Mouse (Mus musculus): Measurements from ENCODE around the gene Bfsp1. TPM values are rescaled to one million over a fixed set of nuclear protein-coding genes. Genes with fewer than 3 reads are reported as not detected.
A peak's percentile ranks its signal among the peaks of the same experiment; 100 is the strongest.

The Bfsp1 gene
- total and polyA plus RNA-seq, 3 experiments: 0.05 TPM; not detected in 2

DNA sequence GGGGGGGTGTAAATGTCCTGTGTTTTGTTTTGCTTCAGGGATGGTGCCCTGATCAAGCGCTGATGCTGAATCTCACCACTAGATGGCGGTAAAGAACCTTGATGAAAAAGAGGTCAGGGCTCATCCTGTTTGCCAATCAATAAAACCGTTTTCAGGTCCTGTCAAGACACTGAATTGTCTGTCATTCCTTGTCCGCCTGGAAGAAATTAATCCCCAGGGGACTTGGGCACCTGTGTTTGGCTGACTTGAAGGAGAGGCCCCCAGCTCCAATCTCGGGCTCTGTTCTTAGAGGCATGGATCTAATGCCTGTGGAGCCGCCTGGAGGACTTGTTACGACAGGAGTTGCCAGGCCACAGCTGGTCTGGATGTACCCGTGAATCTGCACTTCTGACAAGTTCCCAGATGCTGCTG, 25.7 kb downstream of the Bfsp1 start:
- Histone ChIP-seq H3K27me3 (ENCODE audit: insufficient read depth, low read length) (peaks cover 4% of the 10 kb centered on the region; the same call in 1 of the 2 replicates), H3K4me1 (ENCODE audit: insufficient read depth, low read depth, low read length) (peaks cover 4% of the 10 kb centered on the region; the same call in 1 of the 2 replicates), H3K9me3 (replicated peaks) (no peaks in the 10 kb centered on the region), H3K36me3 (replicated peaks) (no peaks in the 10 kb centered on the region), H3K4me3 (ENCODE audit: low read depth, low read length) (no peak overlapping the region)
- DNase-seq (ENCODE audit: low spot score) (peak; percentile 37), ATAC-seq (ENCODE audit: extremely low read depth, insufficient number of reproducible peaks, low FRiP score, poor library complexity, severe bottlenecking) (no peak)
- TF ChIP-seq GATA2 (IDR thresholded peaks at IDR 0.05; ENCODE audit: borderline replicate concordance, low read depth, low read length) (no peak), POLR2AphosphoS5 (IDR thresholded peaks at IDR 0.05; ENCODE audit: insufficient replicate concordance, low read depth, low read length) (no peak), CTCF (IDR thresholded peaks at IDR 0.05; ENCODE audit: low read depth, low read length) (peak; percentile 73), GATA1 (IDR thresholded peaks at IDR 0.05; ENCODE audit: borderline replicate concordance, low read length) (no peak), TAL1 (conservative IDR thresholded peaks at IDR 0.05; ENCODE audit: low read depth, low read length) (no peak)

DNA sequence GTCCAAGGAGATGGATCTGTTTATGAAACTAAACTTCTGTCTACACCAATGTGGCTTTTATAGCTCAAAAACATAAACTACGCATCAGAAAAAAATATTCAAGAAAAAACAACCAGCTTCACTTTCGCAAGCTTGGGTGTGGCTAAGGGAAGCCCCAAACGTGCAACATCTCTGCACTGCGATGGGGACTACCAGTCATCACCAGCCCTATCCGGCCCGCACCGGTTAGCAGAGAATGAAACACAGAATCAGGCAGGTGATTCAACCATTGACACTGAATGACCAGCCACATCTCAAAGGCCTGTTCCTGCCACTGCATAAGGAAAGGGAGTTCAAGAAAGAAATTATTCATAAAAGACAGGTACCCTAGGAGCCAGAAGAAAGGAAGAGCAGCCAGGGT, 27.2 kb downstream of the Bfsp1 start:
- Histone ChIP-seq H3K36me3 (replicated peaks) (no peaks in the 10 kb centered on the region), H3K9me3 (replicated peaks) (no peaks in the 10 kb centered on the region), H3K4me1 (ENCODE audit: insufficient read depth, low read depth, low read length) (peaks cover 4% of the 10 kb centered on the region; the same call in 1 of the 2 replicates), H3K27me3 (ENCODE audit: insufficient read depth, low read length) (no peaks in the 10 kb centered on the region), H3K4me3 (ENCODE audit: low read depth, low read length) (no peak overlapping the region)
- DNase-seq (ENCODE audit: low spot score) (no peak), ATAC-seq (ENCODE audit: extremely low read depth, insufficient number of reproducible peaks, low FRiP score, poor library complexity, severe bottlenecking) (no peak)
- TF ChIP-seq TAL1 (conservative IDR thresholded peaks at IDR 0.05; ENCODE audit: low read depth, low read length): no peak
- no peak for TF ChIP-seq GATA2 (IDR thresholded peaks at IDR 0.05; ENCODE audit: borderline replicate concordance, low read depth, low read length)
- no peak for TF ChIP-seq POLR2AphosphoS5 (IDR thresholded peaks at IDR 0.05; ENCODE audit: insufficient replicate concordance, low read depth, low read length)
- TF ChIP-seq CTCF (IDR thresholded peaks at IDR 0.05; ENCODE audit: low read depth, low read length): no peak
- no peak for TF ChIP-seq GATA1 (IDR thresholded peaks at IDR 0.05; ENCODE audit: borderline replicate concordance, low read length)

DNA sequence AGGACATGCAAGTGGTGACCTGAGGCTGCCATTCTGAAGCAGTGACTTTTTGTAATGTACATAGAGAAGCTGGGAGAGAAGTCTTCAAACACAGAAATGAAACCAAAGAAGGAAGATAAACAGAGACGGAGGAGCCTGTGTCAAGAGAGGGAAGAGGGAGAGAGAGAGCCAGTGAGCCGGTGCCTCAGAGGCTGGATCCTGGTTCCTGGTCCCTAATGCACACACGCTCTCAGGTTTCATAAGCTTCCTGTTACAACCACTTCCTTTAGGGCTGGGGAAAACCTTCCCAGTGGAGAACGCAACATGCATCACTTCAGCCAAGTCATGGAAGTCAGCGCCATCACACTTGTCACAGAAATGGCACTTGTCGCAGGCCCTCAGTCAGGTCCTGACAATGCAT, 28.9 kb downstream of the Bfsp1 start:
- no peak for TF ChIP-seq GATA1 (IDR thresholded peaks at IDR 0.05; ENCODE audit: borderline replicate concordance, low read length)
- no peak for TF ChIP-seq TAL1 (conservative IDR thresholded peaks at IDR 0.05; ENCODE audit: low read depth, low read length)
- TF ChIP-seq POLR2AphosphoS5 (IDR thresholded peaks at IDR 0.05; ENCODE audit: insufficient replicate concordance, low read depth, low read length): no peak
- TF ChIP-seq GATA2 (IDR thresholded peaks at IDR 0.05; ENCODE audit: borderline replicate concordance, low read depth, low read length): no peak
- no peak for TF ChIP-seq CTCF (IDR thresholded peaks at IDR 0.05; ENCODE audit: low read depth, low read length)
- no peaks in the 10 kb centered on the region for H3K9me3 ChIP-seq (replicated peaks)
- peaks cover 4% of the 10 kb centered on the region; the same call in 1 of the 2 replicates for H3K4me1 ChIP-seq (ENCODE audit: insufficient read depth, low read depth, low read length)
- DNase-seq (ENCODE audit: low spot score): no peak
- ATAC-seq (ENCODE audit: extremely low read depth, insufficient number of reproducible peaks, low FRiP score, poor library complexity, severe bottlenecking): no peak
- H3K27me3 ChIP-seq (ENCODE audit: insufficient read depth, low read length): no peaks in the 10 kb centered on the region
- no peaks in the 10 kb centered on the region for H3K36me3 ChIP-seq (replicated peaks)
- no peak overlapping the region for H3K4me3 ChIP-seq (ENCODE audit: low read depth, low read length)

DNA sequence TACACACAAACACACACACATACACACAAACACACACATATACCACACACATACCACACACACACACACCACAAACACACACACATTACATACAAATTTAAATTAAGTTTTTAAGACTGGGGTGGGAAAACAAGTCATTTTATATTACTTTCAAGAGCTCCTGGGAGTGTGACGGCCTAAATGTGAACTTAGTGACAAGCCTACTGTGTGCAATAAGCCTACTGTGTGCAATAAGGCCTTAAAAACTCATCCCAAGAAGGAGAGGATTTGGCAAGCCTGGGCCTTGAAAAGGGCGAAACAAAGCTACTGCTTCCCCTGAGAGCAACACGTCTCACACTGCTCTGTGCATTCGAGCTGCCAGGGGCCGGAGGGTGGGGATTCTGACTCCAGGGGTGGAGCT, 30.3 kb downstream of the Bfsp1 start:
- Histone ChIP-seq H3K4me1 (ENCODE audit: insufficient read depth, low read depth, low read length) (no peaks in the 10 kb centered on the region; the same call in 1 of the 2 replicates), H3K9me3 (replicated peaks) (no peaks in the 10 kb centered on the region), H3K27me3 (ENCODE audit: insufficient read depth, low read length) (no peaks in the 10 kb centered on the region), H3K4me3 (ENCODE audit: low read depth, low read length) (no peak overlapping the region), H3K36me3 (replicated peaks) (no peaks in the 10 kb centered on the region)
- TF ChIP-seq POLR2AphosphoS5 (IDR thresholded peaks at IDR 0.05; ENCODE audit: insufficient replicate concordance, low read depth, low read length) (no peak), GATA1 (IDR thresholded peaks at IDR 0.05; ENCODE audit: borderline replicate concordance, low read length) (no peak), TAL1 (conservative IDR thresholded peaks at IDR 0.05; ENCODE audit: low read depth, low read length) (no peak), GATA2 (IDR thresholded peaks at IDR 0.05; ENCODE audit: borderline replicate concordance, low read depth, low read length) (no peak), CTCF (IDR thresholded peaks at IDR 0.05; ENCODE audit: low read depth, low read length) (no peak)
- DNase-seq (ENCODE audit: low spot score) (no peak), ATAC-seq (ENCODE audit: extremely low read depth, insufficient number of reproducible peaks, low FRiP score, poor library complexity, severe bottlenecking) (no peak)

DNA sequence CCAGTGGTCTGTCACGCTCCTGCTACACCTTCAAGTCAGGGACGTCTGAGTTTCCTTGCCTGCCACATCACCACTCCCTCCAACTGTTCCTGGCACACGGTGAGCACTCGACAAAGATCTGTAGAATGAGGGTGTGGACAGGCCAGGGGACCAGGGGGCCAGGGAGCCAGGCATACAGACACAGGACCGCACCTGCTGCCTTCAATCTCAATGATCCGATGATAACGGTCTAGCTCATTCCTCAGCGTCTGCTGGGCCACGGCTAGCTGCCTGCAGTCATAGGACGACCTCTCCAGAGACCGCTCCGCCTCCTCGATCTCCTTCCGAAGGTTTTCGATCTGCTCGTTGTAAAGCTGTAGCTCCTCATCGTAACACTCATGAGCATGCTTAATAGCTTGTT, 31.3 kb downstream of the Bfsp1 start:
- Histone ChIP-seq H3K9me3 (replicated peaks) (no peaks in the 10 kb centered on the region), H3K27me3 (ENCODE audit: insufficient read depth, low read length) (no peaks in the 10 kb centered on the region), H3K4me3 (ENCODE audit: low read depth, low read length) (no peak overlapping the region), H3K36me3 (replicated peaks) (no peaks in the 10 kb centered on the region), H3K4me1 (ENCODE audit: insufficient read depth, low read depth, low read length) (no peaks in the 10 kb centered on the region; the same call in 1 of the 2 replicates)
- DNase-seq (ENCODE audit: low spot score) (no peak), ATAC-seq (ENCODE audit: extremely low read depth, insufficient number of reproducible peaks, low FRiP score, poor library complexity, severe bottlenecking) (no peak)
- TF ChIP-seq CTCF (IDR thresholded peaks at IDR 0.05; ENCODE audit: low read depth, low read length): no peak
- TF ChIP-seq POLR2AphosphoS5 (IDR thresholded peaks at IDR 0.05; ENCODE audit: insufficient replicate concordance, low read depth, low read length): no peak
- TF ChIP-seq GATA2 (IDR thresholded peaks at IDR 0.05; ENCODE audit: borderline replicate concordance, low read depth, low read length): no peak
- no peak for TF ChIP-seq GATA1 (IDR thresholded peaks at IDR 0.05; ENCODE audit: borderline replicate concordance, low read length)
- no peak for TF ChIP-seq TAL1 (conservative IDR thresholded peaks at IDR 0.05; ENCODE audit: low read depth, low read length)

DNA sequence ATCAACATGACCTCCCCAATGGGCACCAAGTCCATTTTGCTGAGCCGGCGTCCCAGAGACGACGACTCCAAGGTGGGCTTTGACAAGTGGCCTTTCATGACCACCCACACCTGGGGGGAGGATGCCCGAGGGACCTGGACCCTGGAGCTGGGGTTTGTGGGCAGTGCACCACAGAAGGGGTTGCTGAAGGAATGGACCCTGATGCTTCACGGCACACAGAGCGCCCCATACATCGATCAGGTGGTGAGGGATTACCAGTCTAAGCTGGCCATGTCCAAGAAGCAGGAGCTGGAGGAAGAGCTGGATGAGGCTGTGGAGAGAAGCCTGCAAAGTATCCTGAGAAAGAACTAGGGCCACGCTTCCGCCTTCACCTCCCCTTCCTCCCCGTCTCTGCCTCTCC, 49.5 kb downstream of the Bfsp1 start:
- peaks cover 9% of the 10 kb centered on the region for H3K9me3 ChIP-seq (replicated peaks)

More for the DNA sequence above, 49.5 kb downstream of the Bfsp1 start:
- Histone ChIP-seq H3K27me3 (ENCODE audit: insufficient read depth, low read length) (no peaks in the 10 kb centered on the region), H3K4me3 (ENCODE audit: low read depth, low read length) (no peak overlapping the region), H3K4me1 (ENCODE audit: insufficient read depth, low read depth, low read length) (no peaks in the 10 kb centered on the region), H3K36me3 (replicated peaks) (no peaks in the 10 kb centered on the region)
- ATAC-seq (ENCODE audit: extremely low read depth, insufficient number of reproducible peaks, low FRiP score, poor library complexity, severe bottlenecking) (no peak), DNase-seq (ENCODE audit: low spot score) (no peak)
- TF ChIP-seq POLR2AphosphoS5 (IDR thresholded peaks at IDR 0.05; ENCODE audit: insufficient replicate concordance, low read depth, low read length) (no peak), GATA1 (IDR thresholded peaks at IDR 0.05; ENCODE audit: borderline replicate concordance, low read length) (no peak), TAL1 (conservative IDR thresholded peaks at IDR 0.05; ENCODE audit: low read depth, low read length) (no peak), CTCF (IDR thresholded peaks at IDR 0.05; ENCODE audit: low read depth, low read length) (no peak)
